Mouse (Mus musculus) right cerebral cortex, postnatal 36 days (tissue): ENCODE measurements around the gene Gm49318.
A peak's percentile ranks its signal among the peaks of the same experiment; 100 is the strongest.

Source experiments
- DNase-seq, 2 experiments: peaks; one replicate each; pipeline ENCODE4 v3.0.0; 2022; ENCODE audit warnings: low spot score in 2 of 2, mixed read lengths in 1 of 2

Gene Gm49318

DNA sequence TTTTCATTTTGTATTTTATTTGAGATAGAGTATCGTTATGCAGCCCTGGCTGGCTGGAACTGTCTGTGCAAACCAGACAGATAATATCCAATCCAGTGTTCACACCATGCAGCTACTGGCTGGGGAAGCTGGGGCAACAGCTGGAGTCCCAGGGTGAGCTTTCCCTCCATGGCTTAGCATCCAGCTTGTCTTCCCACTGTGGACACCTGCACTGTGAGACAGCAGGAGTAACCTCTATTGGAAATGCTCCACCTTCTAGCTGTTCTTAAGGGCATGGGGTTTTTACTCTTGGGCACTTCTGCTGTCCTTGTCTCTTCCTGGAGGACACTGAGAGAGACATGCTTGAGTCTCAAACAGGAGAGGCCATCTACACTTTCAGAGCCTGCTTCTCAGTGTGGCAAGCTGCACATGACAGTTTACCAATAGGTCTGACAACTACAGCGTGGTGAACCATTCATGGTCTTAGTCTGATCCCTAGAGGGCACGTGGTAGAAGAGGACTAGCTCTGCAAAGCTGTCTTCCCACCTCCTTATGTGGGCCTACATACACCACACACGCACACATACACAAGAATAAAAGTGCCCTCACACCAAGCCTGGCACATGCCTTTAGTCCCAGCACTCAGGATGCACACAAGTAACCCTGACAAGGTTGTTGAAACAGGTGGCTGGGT lies 1.0 kb downstream of the Gm49318 start:
- DNase-seq = no peak

DNA sequence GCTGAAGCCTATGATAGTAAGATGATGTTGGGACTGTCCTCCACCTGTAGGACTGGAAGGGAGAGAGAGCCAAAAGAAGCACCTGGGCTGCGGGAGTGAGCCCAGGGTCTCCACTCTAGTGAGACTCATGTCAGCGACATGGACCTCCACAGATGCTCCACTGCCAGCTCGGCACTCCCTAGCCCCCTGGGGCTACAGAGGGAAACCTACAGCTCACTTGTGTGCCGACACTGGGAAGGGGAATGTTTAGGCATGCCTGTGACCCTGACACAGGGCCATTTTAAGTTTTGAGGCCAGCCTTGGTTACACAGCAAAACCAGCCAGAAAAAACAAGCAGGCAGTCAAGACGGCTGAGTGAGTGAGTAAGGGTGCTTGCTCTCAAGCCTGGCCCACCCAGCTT lies 3.9 kb downstream of the Gm49318 start:
- no peak for DNase-seq

DNA sequence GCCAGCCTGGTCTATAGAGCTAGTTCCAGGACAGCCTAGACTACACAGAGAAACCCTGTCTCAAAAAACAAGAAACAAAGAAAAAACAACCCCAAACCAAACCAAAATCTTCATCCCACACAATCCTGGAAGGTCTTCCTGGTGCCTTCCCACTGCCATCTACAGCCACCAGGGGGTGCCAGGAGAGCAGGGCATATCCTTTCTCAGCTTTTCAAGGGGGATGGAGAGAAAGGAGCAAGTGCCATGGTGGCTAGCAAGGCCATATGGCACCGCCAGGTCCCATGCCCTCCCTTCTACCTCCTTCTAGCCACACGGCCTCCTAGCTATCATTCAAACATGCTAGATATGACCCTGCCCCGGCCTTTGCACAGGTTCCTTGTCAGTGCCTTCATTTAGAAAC lies 4.6 kb downstream of the Gm49318 start:
- no peak for DNase-seq

DNA sequence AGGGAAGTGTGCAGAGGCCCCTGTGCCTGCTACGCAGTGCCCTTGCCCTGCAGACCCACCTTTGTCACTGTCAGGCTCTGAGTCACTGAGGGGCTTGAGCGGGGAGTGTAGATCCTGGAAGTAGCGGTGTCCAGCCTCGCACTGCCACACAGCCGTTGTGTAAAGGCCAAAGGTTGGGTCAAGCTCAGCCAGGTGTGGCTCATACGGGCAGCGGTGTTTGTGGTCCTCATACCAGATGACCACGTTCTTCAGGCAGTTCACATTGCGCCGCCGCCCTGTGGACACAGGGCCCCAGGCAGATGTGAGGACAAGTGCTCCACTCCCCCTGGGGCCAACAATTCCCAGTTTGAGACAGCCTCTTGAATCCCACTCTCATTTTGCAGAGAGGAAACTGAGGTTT lies 5.4 kb downstream of the Gm49318 start:
- DNase-seq = no peak

DNA sequence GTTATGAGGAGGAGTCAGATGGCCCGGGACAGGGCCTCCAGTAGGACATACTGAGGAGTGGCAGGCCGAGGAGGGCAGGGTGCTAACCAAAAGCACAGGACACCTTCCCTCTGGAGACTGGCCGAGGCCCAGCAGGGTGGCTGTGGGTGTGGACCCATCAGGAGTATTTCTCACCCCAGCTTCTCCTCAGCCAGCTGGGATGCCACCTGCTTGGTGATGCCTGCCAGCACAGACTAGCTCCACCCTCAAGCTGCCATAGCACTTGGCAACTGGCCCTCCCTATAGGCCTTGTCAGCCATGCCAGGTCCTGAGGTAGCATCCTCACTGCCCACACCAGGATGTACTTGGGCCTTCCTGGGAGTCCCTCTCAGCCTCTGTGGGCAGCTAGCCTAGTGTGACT lies 6.7 kb downstream of the Gm49318 start:
- DNase-seq = no peak

DNA sequence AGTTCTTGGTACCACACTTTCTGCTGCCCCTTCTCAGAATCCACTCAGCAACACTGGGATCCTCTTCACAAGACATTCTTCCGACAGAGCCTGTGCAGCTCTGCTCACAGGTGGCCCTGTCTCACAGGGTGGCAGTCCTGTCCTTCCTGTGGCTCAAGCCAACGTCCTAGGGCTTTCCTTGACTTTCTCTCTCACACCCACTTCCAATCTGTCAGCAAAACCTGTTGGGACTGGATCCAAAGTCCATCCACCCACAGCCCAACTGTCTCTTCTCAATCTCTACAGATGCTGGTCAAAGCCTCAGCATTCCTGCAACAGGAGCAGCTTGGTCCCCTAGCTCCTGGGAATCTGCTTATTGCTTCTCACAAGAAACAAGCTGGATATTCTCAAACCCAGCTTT lies 9.7 kb downstream of the Gm49318 start:
- DNase-seq = peak; percentile 59 to 62

DNA sequence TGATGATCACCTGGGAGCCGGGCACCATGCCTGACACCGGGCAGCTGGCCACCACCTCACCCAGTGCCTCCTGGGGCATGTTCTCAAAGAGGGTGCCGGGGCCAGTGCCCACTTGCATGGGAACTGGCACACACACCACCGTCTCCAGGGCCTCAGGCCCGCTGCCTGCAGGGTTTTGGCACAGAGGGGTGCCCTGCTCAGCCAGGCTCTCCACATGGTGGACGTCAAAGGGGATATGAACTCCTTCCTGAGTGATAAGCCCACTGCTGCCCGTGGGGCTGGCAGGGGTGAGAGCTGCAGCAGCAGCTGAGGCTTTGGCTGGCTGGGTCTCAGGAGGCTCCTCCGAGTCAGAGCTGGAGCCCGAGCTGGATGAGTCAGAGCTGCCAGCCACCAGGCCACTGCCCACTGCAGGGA lies 13.0 kb downstream of the Gm49318 start:
- DNase-seq = no peak

DNA sequence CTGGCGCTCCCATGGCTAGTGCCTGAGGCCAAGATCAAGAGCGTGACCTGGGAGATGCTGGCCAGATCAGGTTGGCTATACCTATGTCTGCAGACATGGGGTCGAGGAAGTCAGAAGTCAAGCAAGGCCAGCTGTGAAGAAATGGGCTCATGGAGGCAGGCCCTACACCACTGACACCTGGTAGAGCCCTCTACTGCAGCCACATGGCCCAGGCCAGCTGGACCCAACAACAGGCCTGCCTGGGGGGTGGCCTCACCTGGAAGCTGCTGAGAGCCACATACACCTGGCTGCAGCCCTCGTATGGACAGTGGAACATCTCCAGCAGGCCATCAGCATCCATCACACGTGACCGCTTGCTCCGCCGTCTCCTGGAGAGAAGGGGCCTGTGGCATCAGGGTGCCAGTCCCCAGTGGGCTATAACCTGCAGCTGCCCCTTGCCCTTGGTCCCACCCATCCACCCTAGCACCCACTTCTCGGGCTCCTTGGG lies 14.0 kb downstream of the Gm49318 start:
- DNase-seq = no peak

DNA sequence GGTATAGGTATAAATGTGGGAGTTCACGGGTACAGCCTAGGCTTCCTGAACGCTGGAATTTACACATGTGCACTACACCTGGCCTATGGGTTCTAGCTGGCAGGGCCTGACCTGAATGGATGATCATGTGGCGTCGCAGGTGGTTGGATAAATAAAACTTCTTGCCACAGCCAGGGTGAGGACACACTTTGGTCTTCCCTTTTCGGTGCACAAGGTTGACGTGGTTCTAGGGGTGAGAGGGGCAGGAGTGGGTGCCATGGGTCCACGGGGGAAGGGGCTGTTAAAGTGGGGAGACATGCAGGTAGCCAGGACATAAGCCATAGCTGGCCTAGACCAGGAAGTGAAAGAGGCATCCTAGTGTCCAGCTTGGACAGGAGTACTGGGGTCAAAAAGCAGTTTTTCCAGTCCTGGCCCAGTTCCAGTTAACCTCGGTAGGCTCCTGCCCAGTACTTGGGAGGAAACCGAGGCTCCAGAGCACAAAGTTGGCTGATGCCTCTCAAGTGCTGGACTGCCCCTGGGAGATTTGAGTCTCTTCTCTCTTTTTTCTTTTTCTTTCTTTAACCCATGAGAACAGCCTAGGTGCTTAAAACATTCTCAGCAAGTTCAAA lies 14.7 kb downstream of the Gm49318 start:
- no peak for DNase-seq

DNA sequence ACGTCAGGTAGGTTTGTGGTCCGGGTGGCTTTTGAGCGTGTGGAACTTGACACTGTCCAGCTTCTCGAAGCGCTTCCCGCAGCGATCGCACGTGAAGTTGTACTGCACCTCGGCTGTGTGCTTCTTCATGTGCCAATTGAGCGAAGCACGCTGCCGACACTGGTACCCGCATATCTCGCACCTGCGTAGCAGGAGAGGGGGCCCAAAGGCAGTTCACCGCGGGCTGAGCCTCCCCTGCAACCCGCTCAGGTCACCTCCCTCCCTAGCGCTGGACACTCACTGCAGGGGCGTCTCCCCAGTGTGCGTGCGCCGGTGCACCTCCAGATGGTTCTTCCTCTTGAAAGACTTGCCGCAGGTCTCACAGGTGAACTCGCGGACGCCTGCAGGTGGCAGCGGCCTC lies 15.3 kb downstream of the Gm49318 start:
- no peak for DNase-seq

DNA sequence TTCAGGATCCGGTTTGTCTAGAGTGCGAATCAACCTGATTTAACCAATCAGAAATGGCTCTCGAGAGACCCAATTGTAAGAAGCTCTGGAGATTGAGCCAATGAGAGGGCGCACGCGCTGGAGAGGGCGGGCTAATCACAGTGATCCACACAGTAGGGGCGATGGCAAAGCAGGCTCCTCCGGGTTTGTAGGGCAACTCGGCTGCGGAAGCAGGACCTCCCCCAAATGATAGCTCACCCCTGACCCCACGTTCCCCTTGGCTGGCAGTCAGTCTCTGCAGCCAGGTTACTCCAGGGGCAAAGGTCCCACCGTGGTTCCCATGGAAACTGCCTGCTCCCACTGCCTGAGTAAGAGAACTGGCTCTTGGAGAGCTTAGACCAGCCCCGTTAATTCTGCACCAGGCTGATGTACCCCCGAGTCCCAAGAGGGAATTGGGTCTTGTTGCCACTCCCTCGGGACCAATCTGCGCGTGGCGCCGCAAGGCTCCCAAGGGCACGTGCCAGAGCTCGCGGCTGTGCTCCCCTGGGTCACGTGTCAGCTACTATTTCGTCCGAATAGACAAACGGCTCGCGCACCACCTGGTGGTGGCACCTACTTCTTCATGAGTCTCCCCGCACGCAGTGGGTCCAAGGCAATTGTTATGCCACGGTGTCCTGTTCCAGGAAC lies 16.5 kb downstream of the Gm49318 start:
- DNase-seq = peak; percentile 75 to 81

DNA sequence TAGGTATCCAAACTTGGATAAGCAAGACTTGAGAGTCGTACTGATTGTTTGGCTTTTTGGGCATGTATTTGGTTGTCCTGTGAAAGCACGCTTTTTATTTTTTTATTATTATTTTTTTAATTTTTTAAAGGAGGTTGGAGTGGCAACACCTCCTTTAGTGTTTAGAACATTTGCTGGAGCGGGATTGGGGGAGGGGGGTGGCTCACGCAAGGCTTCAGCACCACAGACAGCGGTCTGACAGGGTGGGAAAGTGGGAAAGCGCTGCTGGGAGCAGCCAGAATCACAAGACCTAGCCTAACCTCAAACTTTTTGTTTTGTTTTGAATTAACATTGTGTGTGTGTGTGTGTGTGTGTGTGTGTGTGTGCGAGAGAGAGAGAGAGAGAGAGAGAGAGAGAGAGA lies 17.4 kb downstream of the Gm49318 start:
- DNase-seq = no peak

DNA sequence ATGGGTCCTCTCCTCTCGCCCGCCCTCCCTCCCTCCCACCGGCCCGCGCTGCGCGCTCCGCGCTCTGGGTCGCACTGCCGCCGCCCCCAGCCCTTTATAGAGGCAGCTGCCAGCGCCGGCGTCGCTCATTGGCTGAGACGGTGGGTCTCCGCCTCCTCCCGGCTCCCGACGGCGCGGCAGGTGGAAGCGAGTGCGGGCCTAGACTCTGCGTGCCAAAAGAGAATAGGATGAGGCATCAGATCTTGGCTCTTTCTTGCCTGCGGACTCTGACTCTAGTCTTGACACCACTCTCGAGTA lies 19.2 kb downstream of the Gm49318 start, which contains the start of gene Elavl3:
Gene Elavl3, minus strand, starts transcription at position 66 of the 297 bp plus-strand sequence.
- DNase-seq = peak; percentile 75 to 80

DNA sequence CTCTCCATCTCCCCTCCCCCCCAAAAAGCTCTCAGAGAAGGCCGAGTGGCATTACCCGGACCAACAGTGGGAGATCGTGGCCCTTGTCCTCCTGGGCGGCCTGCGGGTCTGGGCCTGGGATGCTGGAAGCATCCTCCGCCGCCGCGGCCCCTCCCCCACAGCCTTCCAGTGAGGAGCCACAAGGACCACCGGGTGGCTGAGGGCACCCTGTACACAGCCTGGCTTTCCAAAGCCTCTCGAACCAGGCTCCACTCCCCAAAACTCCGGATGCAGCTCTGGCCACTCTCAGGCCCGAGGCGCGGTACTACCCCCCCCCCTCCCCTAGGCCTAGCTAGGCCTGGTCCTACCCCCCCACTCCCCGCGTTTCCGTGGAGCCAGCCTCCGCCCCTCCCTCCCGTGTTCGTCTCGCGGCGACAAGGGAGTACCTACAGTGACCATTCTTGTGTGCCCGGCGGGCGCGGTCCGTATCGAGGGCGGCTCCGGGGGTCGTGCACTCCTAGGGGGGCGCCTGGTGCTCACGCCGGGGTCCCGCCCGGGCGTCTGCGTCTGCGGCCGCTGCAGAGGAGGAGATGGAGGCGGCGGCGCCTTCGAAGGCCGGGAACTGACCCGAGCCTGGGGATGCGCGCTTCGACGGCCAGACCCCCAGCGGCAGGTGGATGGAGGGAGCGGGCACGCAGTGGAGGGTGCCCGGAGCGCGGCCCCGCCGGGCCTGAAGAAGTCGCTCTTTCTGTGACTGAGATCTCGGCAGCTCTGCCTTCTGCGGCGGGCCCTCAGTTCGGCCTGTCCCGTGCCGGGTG lies 19.7 kb downstream of the Gm49318 start:
- DNase-seq = no peak

DNA sequence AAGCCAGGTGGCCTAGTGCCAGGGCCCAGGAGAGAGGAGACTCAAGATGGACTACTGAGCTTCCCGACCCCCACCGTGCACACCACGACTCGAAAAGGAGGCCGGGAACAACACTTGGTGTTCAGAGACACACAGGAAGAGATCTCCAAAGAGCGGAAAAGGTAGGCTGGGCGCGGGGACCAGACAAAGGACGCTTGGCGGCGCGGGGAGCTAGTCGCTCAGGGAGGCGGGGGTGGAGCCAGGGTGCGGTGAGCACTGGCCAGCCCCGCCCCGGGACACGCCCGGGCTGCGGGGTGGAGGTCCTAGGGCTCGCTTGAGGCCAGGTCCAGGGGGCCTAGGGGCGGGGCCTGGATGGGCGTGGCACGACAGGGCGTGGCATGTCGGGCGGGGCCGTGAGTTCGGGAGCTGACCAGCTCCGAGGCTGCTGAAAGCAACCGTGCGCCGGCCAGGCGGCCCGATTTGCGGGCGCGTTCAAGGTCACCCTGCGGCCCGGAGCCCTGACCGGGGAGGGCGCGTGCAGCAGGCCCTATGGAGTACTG lies 20.6 kb downstream of the Gm49318 start:
- peak; percentile 59 to 66 for DNase-seq

DNA sequence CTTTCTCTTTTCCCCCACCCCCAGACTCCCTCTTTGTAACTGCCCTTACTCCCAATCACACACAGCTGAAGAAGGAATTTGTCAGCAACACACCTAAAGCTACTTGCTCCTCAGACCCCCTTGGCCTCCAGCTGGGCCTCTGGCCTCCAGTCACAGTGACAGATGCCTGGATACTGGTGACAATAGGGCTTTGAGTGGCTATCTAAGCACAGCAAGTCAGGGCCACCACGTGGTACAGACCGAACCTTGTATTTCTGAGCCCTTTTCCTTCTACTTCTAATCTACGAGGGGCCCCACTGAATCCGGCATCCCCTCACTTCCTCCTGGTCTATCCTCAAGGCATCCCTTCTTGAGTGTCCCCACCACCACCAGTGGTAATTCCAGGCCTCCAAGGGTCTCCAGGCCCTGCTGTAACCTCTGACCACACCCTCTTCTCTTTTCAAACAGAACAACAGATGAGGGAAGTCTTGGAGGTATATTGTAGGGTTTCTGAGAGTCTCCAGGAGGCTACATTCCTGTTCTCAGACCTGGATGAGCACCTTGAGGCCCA lies 21.3 kb downstream of the Gm49318 start:
- no peak for DNase-seq

DNA sequence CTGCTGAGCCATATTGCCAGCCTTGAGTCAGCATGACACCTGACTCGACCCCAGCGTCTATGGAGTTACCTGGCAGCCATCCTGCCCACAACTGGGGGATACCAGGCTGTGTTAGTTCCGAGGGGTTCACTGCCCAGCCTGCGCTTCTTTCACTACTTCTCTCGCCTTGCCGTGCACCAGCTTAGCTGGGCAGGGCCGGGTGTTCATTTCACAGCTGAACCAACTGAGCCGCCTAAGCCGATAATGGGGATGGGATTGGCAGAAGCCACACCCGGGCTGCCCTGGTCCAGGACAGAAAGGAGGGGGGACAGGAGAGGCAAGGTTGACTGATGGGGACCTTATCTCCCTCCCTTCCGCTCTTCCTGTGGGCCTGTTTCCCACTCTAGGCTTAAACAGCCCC lies 21.7 kb downstream of the Gm49318 start:
- no peak for DNase-seq

DNA sequence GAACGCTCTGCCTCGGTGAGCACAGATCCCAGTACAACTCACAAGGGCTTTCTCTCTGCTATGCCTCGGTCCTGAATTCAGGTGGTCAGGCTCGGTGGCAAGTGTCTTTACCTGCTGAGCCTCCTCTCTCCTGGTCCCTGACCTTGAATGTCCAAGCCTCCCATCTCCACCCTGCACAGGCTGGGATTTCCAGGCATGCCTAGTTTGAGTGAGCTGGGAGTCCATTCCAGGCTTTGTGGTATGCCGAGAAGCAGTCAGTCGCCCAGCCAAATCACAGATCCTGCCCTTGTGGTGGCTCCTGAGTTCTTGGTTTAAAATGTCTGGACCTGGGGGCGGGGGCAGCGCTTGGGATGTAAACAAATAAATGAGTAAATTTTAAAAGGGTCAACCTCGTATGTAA lies 23.7 kb downstream of the Gm49318 start:
- DNase-seq = no peak

DNA sequence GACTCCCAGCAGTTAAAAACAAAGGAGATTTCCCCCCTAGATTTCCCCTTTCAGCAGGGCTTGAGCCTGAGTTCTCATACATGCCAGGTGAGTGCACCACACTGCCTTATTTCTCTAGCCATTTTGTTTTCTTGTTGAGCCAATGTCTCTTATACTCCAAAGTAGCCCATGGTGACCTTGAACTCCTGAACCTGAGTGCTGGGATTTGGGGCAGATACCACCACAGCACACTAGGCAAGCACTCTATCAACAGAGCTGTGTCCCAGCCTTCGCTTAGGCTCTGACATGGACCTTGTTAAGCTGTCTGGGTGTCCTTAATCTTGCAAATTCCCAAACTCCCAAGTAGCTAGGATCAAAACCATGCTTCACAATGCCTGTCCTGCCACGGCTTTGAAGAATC lies 29.2 kb downstream of the Gm49318 start:
- no peak for DNase-seq

DNA sequence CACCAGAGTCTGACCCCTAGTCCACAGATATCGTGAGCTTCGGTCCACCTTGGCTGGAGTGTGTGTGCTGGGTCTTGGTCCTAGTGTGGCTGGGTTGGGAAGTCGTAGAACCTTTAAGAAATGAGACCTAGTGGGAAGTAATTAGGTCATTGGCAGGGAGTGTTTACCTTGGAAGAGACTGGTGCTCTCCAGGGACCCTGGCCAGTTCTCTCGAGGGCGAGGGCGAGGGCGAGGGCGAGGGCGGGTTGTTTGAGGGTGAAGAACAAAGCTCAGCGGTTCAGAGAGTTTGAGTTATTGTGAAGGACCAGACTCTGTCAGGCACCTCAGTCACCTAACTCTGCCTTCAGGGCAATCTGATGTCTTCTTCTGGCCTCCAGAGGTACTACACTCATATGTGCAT lies 33.2 kb downstream of the Gm49318 start:
- DNase-seq = no peak

DNA sequence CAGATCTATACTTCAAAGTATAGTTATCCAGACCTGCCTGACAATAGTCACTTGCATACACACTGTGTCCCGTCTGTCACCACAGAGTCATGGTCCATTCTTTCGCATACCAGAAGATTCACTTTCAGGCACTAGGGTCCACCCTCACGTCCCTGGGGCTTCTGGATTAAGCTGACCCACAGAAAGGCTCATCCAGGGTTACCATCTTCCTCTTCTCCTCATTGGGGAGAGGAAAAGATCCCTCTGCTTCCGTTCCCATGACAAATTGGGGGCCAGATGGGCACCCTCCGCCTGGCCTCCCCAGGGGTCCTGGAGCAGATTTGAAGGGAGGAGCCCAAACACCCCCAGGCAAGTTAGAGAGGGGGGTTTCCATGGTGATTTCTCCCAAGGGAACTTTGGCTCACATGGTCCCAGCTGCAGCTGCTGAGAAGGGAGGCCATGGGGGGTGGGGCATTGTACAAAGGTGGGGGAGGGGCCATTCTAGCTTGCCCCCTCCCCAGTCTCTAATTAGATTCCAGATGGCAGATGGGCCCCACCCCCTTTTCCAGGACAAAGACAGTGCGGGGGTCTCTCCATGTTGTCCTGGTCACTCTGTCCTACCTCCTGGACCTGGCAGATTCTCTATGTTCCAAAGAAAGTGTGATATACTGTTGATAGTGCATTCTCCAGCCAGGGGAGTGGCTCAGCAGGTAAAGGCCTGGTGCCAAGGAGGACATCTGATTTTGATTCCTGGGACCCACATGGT lies 35.6 kb downstream of the Gm49318 start:
- DNase-seq = no peak
